Mouse (Mus musculus): Measurements from ENCODE around the gene Trpv2. TPM values are rescaled to one million over a fixed set of nuclear protein-coding genes. Genes with fewer than 3 reads are reported as not detected.

Trpv2 gene
- total and polyA plus RNA-seq, 2 experiments from 2014 or later = 31.0 to 55.4 TPM

- ATAC-seq (ENCODE audit: low FRiP score) = no peak
- Histone ChIP-seq H3K9me3 (ENCODE audit: low read length) (no peaks in the 10 kb centered on the region), H3K27me3 (ENCODE audit: insufficient read depth, low read length) (no peaks in the 10 kb centered on the region), H3K4me1 (ENCODE audit: insufficient read depth, low read length) (peaks cover 26% of the 10 kb centered on the region), H3K4me2 (ENCODE audit: low read depth, low read length, poor library complexity, severe bottlenecking) (no peak overlapping the region), H3K4me3 (ENCODE audit: low read depth, low read length) (no peak overlapping the region), H3K36me3 (ENCODE audit: insufficient read depth, low read length) (no peaks in the 10 kb centered on the region), H3K27ac (ENCODE audit: low read depth, low read length) (no peak overlapping the region), H3K9ac (replicated peaks; ENCODE audit: low read length, poor library complexity, severe bottlenecking) (0 out of 2 replicates have a peak overlapping the region, but pooled peaks have one; percentile 19)
- WGBS = 63% methylated on average over 11 of the region's 11 CpGs
- TF ChIP-seq CTCF (IDR thresholded peaks at IDR 0.05) = no peak
- no peak for DNase-seq (ENCODE audit: low spot score)
Measured at GRCm38 (mm10) chr11:62642023-62642844, 67.9 kb downstream of the Trpv2 start.

GRCm38 (mm10) chr11:62643011-62643631 lies 68.8 kb downstream of the Trpv2 start:
- H3K9me3 ChIP-seq (ENCODE audit: low read length) = no peaks in the 10 kb centered on the region
- H3K4me2 ChIP-seq (ENCODE audit: low read depth, low read length, poor library complexity, severe bottlenecking) = no peak overlapping the region
- no peak overlapping the region for H3K9ac ChIP-seq (replicated peaks; ENCODE audit: low read length, poor library complexity, severe bottlenecking)
- H3K27me3 ChIP-seq (ENCODE audit: insufficient read depth, low read length) = no peaks in the 10 kb centered on the region
- peaks cover 26% of the 10 kb centered on the region for H3K4me1 ChIP-seq (ENCODE audit: insufficient read depth, low read length)
- no peaks in the 10 kb centered on the region for H3K36me3 ChIP-seq (ENCODE audit: insufficient read depth, low read length)
- H3K4me3 ChIP-seq (ENCODE audit: low read depth, low read length) = no peak overlapping the region
- no peak for ATAC-seq (ENCODE audit: low FRiP score)
- TF ChIP-seq CTCF (IDR thresholded peaks at IDR 0.05) = no peak
- DNase-seq (ENCODE audit: low spot score) = peak; percentile 66
- 56% methylated on average over 8 of the region's 8 CpGs for WGBS
- 0 out of 2 replicates have a peak overlapping the region, but pooled peaks have one; percentile 32 for H3K27ac ChIP-seq (ENCODE audit: low read depth, low read length)

- Histone ChIP-seq H3K4me1 (ENCODE audit: insufficient read depth, low read length) (peaks cover 26% of the 10 kb centered on the region), H3K4me2 (ENCODE audit: low read depth, low read length, poor library complexity, severe bottlenecking) (no peak overlapping the region), H3K27ac (ENCODE audit: low read depth, low read length) (no peak overlapping the region), H3K9ac (replicated peaks; ENCODE audit: low read length, poor library complexity, severe bottlenecking) (no peak overlapping the region), H3K4me3 (ENCODE audit: low read depth, low read length) (no peak overlapping the region), H3K27me3 (ENCODE audit: insufficient read depth, low read length) (no peaks in the 10 kb centered on the region), H3K9me3 (ENCODE audit: low read length) (no peaks in the 10 kb centered on the region), H3K36me3 (ENCODE audit: insufficient read depth, low read length) (no peaks in the 10 kb centered on the region)
- DNase-seq (ENCODE audit: low spot score) (no peak), ATAC-seq (ENCODE audit: low FRiP score) (no peak)
- WGBS = 87% methylated on average over 10 of the region's 10 CpGs
- no peak for TF ChIP-seq CTCF (IDR thresholded peaks at IDR 0.05)
Measured at GRCm38 (mm10) chr11:62643681-62644363, 69.5 kb downstream of the Trpv2 start.

GRCm38 (mm10) chr11:62644602-62645336 lies 70.5 kb downstream of the Trpv2 start:
- H3K27me3 ChIP-seq (ENCODE audit: insufficient read depth, low read length) = no peaks in the 10 kb centered on the region
- H3K27ac ChIP-seq (ENCODE audit: low read depth, low read length) = no peak overlapping the region
- peaks cover 26% of the 10 kb centered on the region for H3K4me1 ChIP-seq (ENCODE audit: insufficient read depth, low read length)
- H3K9ac ChIP-seq (replicated peaks; ENCODE audit: low read length, poor library complexity, severe bottlenecking) = no peak overlapping the region
- no peaks in the 10 kb centered on the region for H3K36me3 ChIP-seq (ENCODE audit: insufficient read depth, low read length)
- ATAC-seq (ENCODE audit: low FRiP score) (no peak), DNase-seq (ENCODE audit: low spot score) (no peak)
- no peaks in the 10 kb centered on the region for H3K9me3 ChIP-seq (ENCODE audit: low read length)
- 83% methylated on average over 5 of the region's 5 CpGs for WGBS
- peak overlapping the region; percentile 95; the same call in 1 of the 2 replicates for H3K4me2 ChIP-seq (ENCODE audit: low read depth, low read length, poor library complexity, severe bottlenecking)
- no peak for TF ChIP-seq CTCF (IDR thresholded peaks at IDR 0.05)
- H3K4me3 ChIP-seq (ENCODE audit: low read depth, low read length) = no peak overlapping the region

- Histone ChIP-seq H3K27me3 (ENCODE audit: insufficient read depth, low read length) (no peaks in the 10 kb centered on the region), H3K27ac (ENCODE audit: low read depth, low read length) (no peak overlapping the region), H3K9me3 (ENCODE audit: low read length) (no peaks in the 10 kb centered on the region), H3K4me3 (ENCODE audit: low read depth, low read length) (no peak overlapping the region), H3K4me1 (ENCODE audit: insufficient read depth, low read length) (peaks cover 26% of the 10 kb centered on the region), H3K9ac (replicated peaks; ENCODE audit: low read length, poor library complexity, severe bottlenecking) (peak overlapping the region; percentile 42; the same call in 1 of the 2 replicates), H3K36me3 (ENCODE audit: insufficient read depth, low read length) (no peaks in the 10 kb centered on the region), H3K4me2 (ENCODE audit: low read depth, low read length, poor library complexity, severe bottlenecking) (peak overlapping the region; percentile 95)
- DNase-seq (ENCODE audit: low spot score) = no peak
- ATAC-seq (ENCODE audit: low FRiP score) = no peak
- TF ChIP-seq CTCF (IDR thresholded peaks at IDR 0.05) = no peak
- 72% methylated on average over 4 of the region's 4 CpGs for WGBS
Measured at GRCm38 (mm10) chr11:62645337-62645675, 71.0 kb downstream of the Trpv2 start.
